Mouse (Mus musculus) spleen, adult 12 weeks (tissue): ENCODE results near the gene Psmb6.
A peak's percentile ranks its signal among the peaks of the same experiment; 100 is the strongest.
"Not testable (repeated sequence)": the region's sequence is repeated elsewhere in the genome, so short reads cannot be mapped to it uniquely, and the experiment has no call there.

Experiments
- DNase-seq: peaks from one replicate; pipeline ENCODE4 v3.0.0; 2022; ENCODE audit warnings: low spot score

The Psmb6 gene

DNA sequence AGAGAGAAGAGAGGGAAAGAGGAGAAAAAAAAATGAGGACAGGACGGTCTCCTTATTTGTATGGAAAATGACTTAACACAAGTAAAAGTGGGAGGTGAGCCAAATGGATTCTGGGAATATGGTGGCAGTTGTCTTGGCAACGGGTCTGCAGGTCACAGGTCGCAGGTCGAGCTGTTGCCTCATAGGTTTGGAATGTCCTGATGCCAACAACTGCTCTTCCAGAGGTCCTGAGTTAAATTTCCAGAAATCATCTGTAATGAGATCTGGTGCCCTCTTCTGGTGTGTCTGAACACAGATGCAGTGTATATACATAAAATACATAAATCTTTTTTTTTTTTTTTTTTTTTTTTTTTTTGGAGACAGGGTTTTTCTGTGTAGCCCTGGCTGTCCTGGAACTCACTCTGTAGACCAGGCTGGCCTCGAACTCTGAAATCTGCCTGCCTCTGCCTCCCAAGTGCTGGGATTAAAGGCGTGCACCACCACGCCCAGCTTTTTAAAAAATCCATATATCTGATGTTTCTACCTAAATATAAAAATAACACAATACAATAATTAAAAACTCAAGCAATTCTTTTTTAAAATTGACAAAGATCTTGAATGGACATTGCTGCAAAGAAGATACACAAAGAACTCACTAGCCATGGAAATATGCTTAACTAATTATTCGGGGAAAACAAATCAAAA is 1.7 kb upstream of the Psmb6 start:
- DNase-seq = not testable (repeated sequence)

DNA sequence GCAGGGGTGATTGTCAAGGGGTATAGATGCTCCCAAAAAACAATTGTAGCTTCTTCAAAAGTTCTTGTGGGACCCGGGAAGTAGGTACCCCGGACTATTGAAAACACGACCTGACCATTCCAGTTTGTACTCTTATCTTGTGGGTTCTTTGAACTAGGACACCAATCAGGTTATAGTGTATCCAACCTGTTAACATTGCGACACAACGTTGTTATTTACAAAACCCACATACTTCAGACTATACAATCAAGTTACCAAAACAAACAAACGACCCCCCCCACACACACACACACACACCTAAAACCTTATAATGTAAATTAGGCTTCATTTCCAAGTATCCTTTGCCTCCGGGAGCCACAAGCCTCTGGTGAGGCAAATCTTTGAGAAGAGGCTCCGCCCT is 385 bp upstream of the Psmb6 start:
- no peak for DNase-seq

DNA sequence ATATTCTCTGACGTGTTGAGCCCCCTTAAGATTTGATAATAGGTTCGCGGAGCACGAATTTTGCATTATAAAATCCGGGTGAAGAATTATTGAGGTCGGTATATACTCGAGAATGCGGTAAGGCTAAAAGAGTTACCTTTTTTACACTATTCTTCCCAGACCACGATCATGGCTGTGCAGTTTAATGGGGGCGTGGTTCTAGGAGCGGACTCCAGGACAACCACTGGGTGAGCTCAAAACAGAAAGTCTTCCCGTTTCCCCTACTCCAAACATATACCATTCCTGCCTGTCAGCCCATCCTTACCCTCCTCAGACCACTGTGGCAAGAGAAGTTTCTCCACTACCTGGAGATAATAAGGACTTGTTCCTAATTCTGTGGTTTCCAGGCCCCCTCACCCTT is 559 bp downstream of the Psmb6 start:
- no peak for DNase-seq

DNA sequence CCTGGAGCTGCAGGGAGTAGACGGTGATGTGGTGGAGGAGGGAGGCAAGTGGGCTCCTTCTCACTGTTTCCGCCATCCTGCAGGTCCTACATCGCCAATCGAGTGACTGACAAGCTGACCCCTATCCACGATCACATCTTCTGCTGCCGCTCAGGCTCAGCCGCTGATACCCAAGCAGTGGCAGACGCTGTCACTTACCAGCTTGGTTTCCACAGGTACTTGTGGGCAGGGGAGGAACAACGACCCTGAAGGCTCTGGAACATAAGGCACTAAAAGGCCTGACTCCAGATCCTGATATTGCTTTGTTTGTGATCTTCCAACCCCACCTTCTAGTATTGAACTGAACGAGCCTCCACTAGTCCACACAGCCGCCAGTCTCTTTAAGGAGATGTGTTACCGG is 1.0 kb downstream of the Psmb6 start:
- no peak for DNase-seq

DNA sequence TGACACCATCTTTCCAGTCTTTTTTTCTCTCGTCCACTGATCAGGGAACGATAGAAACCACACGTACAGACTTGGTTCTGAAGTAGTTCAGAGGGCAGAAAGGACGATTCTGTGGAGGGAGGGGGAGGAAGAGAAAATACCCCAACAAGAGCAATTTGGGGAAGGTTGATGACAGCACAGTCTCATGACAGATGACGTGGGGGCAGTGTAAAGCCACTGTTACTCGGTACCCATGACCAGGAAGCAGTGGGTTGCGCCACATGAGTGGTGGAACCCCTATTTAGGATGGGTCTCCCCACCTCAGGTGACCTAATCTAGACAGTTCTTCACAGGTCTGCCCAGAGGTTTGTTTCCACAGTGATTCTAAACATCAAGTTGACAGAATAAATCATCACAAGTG is 3.4 kb downstream of the Psmb6 start:
- no peak for DNase-seq

DNA sequence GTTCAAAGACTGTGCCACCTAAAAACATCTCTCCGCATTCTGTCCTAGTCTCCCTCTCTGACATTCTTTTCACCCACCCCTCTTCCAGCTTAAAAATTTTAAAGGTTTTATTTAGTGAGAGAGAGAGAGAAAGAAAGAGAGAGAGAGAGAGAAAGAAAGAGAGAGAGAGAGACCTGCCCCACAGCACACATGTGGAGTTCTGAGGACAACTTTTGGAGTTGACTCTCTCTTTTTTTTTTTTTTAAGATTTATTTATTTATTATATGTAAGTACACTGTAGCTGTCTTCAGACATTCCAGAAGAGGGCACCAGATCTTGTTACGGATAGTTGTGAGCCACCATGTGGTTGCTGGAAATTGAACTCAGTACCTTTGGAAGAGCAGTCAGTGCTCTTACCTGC is 5.9 kb downstream of the Psmb6 start:
- not testable (repeated sequence) for DNase-seq

DNA sequence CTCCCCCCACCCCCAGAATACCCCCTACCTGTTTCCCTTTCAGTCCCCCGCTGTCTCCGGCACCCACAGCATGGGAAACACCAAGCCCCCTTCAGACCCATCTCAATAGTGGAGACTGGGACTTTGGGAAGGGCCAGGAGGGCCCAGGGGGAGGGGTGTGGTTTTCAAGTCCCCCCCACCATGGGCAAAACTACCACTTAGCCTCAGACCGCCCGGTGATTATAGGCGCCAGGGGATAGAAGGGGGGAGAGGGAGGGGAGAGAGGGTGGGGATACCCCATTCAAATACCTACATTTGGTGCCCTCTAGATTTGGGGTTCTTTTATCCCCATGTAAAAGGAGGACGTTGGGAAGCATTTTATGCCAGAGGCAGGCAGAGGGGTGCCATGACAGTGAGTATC is 7.7 kb downstream of the Psmb6 start, which contains the start of gene Gm40193:
TSS of gene Gm40193 (minus strand) at position 101 of the 400 bp plus-strand sequence.
- DNase-seq = no peak

DNA sequence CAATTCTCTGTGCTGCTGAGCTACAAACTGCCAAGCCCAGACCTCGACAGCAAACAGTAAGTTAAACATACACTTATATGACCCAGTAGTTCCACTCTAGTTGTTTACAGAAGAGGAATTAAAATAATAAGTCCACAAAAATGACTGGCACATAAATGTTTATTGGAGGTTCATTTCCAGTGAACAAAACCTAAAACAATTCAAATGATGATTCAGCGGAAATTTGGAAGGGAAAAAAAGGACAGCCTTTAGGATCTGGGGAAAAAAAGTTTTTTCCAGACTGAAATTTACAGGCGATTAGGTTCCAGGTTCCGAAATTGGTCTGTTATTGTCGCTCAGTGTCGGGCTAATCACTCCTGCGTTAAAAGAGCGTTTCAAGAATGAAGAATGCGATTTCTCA is 14.3 kb downstream of the Psmb6 start:
- DNase-seq = no peak

DNA sequence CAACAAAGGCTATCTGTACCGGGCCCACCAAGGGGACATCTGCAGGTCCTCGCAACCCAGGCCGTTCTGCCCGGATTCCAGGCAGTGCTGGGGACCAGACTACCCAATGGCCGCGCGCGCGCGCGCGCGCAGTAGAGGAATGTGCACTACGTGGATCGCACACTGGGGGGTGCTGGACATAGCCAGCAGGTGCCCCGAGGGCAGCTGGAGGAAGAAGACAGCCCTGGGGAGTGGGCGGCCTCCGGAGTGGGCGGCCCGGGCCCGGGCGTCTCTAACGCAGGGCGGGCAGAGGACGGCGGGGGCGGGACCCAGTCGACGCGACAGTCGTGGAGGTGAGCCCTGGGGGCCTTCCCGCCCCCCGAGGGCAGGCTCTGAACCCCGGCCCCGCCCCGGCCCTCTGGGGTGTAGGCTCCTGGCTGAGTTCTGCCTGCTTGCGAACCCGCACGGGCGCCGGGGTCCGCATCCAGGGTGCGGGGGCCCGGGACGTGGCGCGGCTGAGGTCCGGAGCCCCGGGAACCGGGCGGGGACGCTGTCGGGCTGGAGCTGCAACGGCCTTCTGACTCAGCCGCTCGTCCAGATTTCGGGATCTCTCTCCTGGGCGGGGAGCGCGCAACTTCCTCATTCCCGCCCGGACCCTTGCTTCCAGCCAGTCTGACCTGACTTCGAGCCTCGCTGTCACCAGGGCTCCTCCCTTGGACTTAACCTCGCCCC is 14.9 kb downstream of the Psmb6 start, which contains the start of gene Pld2:
TSS of gene Pld2 (plus strand) at position 188 of the 711 bp plus-strand sequence.
- DNase-seq = peak; percentile 53

DNA sequence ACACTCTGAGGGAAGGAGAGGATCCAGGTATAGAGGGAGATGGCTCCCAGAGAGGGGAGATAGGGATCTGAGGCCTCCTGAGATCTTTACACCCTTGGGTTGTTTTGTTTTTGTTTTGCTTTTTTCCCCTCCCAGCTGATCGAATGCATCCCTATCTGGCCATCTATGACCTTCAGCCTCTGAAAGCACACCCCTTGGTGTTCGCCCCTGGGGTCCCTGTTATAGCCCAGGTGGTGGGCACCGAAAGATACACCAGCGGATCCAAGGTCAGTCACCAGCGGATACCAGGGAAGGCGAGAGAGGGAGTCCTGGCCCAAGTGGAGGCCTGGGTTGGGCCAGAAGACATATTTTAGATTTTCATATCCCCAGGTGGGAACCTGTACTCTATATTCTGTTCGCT is 15.8 kb downstream of the Psmb6 start:
- DNase-seq = no peak

DNA sequence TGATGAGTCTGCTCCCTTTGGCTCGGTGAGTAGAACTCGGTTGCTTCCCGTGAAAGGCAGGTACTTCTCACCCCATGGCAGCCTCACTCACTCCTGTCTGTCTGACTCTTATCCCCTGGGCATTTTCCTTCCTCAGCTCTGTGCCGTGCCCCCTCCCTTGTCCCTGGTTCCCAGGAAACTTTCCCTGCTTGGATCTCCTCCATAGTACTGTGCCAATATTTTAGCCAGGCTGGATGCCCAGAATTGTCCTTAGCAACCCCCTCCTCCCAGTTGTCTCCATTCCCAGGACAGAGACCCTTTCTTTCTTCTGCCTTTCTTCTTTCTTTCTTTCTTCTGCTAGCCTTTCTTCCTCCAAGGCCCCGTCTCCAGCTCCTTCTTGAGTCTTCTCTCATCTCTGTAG is 16.2 kb downstream of the Psmb6 start:
- DNase-seq = no peak

DNA sequence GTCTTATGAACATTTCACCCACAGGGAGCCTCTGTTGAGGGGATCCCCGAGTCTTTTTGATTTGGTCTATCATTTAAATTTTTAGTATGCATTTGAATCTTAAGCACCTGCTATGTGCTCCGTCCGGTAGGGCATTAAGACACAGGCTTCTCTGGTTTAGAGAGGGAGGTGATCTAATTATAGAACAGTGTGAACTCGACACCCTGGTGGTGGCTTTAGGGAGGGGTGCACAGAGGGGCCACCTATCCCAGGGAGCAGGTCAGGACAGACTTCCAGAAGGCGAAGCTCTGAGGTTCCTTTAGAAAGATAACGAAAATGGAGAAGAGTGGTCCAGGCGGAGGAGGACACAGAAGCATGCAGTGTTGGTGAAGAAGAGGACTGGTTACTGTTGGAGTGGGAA is 19.3 kb downstream of the Psmb6 start:
- DNase-seq = no peak

DNA sequence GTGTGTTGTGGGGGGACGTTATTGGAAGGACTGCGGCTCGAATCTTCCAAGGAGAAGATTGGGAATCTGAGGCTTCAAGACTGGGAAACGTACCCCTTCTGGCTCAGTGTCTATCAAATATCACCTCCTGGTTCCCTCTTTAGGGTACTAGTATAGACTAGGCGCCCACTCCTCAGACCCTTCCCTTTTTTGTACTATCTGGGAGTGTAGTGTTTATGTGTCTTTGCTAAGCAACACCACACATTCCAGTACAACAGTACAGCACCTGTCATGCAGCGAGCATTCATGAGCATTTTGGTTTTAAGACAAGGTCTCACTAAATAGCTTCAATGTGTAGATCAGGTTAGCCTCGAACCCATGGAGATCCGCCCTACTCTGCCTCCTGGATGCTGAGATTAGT is 26.4 kb downstream of the Psmb6 start:
- no peak for DNase-seq

DNA sequence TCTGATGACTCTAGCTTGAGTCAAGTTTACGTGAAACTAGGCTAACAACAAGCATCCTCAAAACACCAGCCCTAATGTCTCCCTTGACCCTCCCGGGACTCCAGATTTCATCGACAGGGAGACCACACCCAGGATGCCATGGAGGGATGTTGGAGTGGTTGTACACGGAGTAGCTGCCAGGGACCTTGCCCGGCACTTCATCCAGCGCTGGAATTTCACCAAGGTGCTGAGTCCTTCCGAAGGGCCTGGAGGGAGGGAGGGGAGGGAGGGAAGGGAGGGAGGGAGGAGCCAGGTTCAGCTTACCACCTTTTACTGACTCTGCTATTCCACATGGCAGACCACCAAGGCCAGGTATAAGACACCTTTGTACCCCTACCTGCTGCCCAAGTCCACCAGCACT is 28.8 kb downstream of the Psmb6 start:
- no peak for DNase-seq

DNA sequence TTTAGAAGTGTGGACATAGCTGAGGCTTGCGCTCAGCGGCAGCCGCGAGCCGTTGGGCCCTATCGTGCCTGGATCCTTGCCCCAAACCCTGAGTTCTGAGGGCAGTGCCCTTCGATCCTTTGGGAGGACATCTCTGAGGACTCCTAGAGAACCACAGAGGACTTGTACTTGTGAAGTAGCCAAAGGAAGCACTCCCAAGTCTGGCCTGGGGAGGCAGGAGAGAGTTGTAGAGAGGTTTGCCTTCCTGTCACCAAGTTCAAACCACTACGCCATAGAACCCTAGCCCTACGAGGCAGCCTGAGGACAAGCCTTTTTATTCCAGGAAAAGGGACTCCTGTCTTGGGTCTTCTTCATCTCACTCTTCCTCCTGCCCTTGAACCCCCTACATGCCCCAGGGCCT is 32.4 kb downstream of the Psmb6 start:
- DNase-seq = no peak

DNA sequence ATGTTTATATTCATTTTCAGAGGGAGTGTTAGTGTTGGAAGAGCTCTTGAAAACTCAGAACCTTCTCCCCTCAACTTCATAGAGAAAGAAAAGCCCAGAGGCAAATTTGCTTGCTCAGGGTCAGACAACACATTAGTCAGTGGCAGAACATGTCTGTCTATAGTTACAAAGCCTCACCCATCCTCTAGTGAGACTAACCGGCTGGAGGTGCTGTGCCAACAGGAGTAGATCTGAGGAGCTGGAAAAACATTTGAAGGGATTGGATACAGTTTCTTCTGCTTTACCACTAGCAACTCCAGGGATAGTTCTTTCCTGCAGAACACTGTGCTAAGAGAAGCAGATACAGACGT is 36.7 kb downstream of the Psmb6 start:
- no peak for DNase-seq

DNA sequence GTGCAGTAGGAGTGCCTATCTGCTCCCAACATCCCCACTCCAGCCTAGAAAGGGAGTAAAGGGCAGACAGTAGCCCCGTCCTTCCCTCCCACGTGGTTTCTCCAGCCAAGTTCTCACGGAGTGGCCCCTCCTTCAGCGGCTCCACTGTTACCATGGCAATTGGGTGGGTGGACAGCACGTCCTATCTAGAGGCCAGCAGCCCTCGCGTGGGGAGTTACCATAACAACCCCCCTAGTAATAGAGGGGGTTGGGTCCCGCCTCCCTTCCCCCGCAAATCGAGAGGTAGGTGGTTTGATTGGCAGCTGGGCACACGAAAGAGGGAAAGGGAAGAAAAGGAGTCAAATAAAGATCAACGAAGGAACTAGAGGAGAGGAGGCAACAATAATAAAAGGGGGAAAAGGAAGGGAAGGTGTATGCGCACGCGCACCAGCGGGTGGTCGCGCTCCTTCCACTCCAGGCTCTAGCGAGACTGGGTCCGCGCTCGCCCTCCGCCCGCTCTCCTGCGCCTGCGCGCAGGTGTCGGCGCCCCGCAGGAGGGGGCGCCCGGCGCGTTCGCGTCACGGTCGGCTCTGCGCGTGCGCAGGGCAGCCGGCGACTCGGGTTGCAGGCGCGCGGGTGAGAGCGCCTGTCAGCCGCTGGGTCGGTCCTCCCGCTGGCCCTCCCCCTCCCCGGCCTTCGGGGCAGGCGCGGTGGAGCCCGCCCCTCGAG is 37.3 kb downstream of the Psmb6 start, which contains the start of gene Mink1:
TSS of gene Mink1 (plus strand) at position 595 of the 708 bp plus-strand sequence.
- DNase-seq = peak; percentile 70

DNA sequence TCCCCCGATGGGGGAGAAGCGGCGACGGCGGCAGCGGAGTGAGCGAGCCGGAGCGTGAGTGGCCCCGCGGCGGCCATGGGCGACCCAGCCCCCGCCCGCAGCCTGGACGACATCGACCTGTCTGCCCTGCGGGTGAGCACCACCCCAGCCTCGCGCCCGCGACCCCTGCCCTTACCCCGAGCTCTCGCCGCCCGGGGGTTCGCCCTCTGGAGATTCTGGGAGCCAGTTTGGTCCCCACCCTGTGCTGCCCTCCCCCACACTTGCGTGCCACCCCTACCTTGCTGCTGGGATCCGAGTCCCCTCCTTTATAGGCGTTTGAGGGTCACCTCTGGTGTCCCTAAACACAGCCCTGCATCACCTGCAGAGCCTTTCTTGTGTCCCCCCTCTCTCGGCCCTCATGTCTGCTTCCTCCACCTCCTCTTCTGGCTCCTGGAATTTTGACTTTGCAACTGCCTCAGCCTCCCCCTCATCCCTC is 37.9 kb downstream of the Psmb6 start:
- DNase-seq = no peak

DNA sequence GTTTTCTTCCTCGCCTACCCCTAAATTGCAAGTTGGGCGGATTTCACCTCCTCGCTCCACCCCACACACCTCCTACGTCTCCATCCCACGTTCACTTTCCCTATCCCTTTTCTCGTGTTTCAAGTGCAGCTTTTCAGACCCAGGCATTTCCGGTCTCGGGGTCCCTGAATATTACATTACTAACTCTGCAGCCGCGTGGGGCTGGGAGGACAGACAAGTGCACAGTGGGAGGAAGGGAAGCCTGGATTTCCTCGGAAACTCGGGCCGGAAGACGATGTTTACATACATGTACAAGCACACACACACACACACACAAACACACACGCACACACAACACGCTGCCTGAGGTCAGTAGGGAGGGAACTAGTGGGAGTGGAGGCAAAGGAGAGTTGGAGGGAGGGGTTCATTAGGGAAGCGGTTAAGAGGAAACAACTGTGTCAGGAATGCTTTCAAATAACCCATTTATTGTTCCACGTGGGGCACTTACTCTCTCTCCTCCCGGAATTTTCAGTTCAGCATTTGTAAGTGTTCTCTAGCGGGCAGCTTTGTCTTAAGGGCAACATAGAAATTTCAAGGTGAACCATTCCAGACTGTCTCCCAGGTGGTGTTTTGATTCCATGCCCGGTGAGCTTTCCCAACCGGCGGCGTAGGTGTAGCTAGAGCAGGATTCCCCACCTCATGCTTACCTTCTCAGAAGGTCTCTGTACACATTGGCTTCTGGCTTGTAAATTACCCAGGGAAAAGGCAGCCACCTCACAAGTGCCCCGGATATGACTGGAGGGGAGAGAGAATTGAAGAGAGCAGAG is 38.5 kb downstream of the Psmb6 start:
- no peak for DNase-seq

DNA sequence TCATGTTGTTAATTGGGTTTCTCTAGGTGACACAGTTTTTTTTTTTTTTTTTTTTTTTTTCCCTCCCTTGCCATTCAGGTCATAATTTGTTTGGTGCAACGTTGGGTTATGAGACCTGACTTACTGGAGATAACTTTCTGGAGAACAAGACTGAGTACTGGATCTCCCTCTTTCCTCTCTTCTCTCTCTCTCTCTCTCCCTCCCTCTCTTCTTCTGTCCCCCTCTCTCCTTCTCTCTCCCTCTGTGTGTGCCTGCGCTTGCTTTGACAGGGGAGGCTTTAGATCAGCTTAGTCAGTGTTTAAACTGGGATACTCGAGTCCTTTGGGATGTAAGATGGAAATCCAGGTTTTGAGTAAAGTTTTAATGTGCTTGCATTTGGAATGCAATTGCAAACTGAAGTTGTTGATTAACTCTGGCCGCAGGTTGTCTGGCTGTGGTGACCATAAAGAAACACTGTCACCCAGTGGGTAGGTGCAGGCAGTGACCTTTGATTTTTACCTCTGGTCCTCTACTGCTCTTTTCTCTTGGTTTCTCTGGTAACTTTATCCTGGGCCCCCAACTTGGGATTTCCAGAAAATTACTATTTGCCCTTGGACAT is 39.2 kb downstream of the Psmb6 start:
- no peak for DNase-seq

DNA sequence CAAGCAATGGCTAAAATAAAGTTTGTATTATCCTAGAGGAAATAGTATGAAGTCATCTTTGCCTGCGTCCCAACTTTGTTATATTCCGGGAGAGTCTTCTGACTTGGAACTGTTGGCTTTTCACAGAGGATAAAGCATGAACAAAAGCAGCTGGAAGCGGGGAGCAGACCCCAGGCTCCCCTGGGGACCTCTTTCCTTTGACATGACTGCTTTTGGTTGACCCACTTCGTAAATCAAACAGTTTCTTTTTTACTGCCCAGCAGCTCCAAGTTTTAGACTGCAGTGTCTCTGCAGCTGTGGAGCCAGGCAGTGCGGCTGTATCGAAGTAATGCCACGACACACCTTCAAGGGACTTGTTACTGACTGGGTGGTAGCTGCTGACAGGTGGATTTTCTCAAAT is 41.4 kb downstream of the Psmb6 start:
- DNase-seq = no peak

DNA sequence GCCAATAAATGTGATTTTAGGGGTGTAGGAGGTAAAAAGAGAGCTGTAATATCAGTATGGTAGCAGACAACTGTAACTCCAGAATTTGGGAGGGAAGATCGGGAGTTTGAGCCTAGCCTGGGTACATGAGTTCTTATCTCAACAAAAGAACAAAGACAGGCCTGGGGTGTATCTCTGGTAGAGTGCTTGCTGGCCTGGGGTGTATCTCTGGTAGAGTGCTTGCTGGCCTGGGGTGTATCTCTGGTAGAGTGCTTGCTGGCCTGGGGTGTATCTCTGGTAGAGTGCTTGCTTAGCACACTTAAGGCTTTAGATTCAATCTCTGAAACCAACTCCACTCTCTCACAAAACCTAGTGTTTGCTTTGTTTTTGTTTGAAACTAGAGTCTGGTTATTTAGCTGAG is 45.4 kb downstream of the Psmb6 start:
- not testable (repeated sequence) for DNase-seq
